Mouse (Mus musculus) heart, adult 2 months (tissue): ENCODE results near the gene Kirrel3.

ENCODE experiments used
- CTCF ChIP-seq: fragments of 200-600 bp; IDR thresholded peaks from 2 replicates; pipeline ENCODE4 v1.8.1; 2022; ENCODE audit warnings: antibody characterized with exemption, mild to moderate bottlenecking, moderate library complexity
- POLR2A ChIP-seq: fragments of 200-500 bp; IDR thresholded peaks from 2 replicates; pipeline ENCODE4 v1.6.1; 2011; ENCODE audit warnings: mild to moderate bottlenecking, low read depth, low read length, control low read depth; ENCODE audit not compliant: insufficient read depth

- TF ChIP-seq POLR2A = no peak
- no peak for TF ChIP-seq CTCF
Observed at GRCm38 (mm10) chr9:34797688-34798339, 312.1 kb downstream of the Kirrel3 start.
